Mouse (Mus musculus): ENCODE results near the gene D5Ertd577e. TPM values are rescaled to one million over a fixed set of nuclear protein-coding genes. Genes with fewer than 3 reads are reported as not detected.
"Not testable (repeated sequence)": the region's sequence is repeated elsewhere in the genome, so short reads cannot be mapped to it uniquely, and the experiment has no call there.

The D5Ertd577e gene
- not detected in 2 replicates for polyA plus RNA-seq (2015; fragmentation: Nextera tagmentation; extraction: Ambion mirVana)

DNA sequence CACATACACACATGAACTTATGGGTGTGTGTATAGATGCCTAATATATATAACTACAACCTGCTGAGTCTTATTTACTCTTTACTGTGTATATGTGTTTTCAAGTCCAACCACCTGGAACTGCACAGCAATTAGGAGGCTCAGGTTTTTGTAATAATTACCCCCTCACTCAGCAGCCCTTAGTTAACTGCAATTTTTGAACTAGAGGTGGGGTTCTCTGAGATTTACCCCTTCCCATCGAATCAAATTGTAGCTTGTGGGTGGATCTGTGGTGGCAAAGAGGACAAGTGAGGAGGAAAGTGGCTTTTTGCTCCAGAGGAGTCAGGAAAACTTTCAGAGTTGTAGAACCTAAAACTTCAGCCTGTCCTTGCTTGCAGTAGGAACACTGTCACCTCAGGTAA is at the start of gene D5Ertd577e:
Gene D5Ertd577e, plus strand, starts transcription at position 301 of the 400 bp plus-strand sequence.
- ATAC-seq (ENCODE audit: borderline replicate concordance, extremely low read depth, low FRiP score, low TSS enrichment); H3K4me3 ChIP-seq; H3K27ac ChIP-seq; H3K9me3 ChIP-seq; H3K4me1 ChIP-seq; H3K4me2 ChIP-seq; H3K9ac ChIP-seq; H3K36me3 ChIP-seq; H3K27me3 ChIP-seq: not testable (repeated sequence)
- 7% methylated on average over 1 of the region's 1 CpGs for WGBS

DNA sequence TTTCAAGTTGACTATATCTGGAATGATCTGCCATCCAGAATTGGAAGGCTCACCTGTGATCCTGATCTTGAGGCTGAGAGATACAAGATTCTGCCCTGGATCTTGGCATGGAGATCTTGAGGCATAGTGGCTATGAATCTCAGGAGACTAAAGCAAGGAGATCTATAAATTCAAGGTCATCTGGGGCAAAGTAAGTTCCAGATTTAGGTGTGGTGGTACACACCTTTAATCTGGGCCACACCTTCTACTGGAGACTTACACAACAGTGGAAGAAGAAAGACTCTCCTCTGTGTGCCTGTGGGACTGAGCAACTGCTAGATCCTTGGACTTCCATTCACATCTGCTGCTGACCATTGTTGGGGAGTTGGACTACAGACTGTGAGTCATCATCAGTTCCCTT is 53.9 kb downstream of the D5Ertd577e start, which contains the start of gene Gm3286:
Gene Gm3286, plus strand, starts transcription at position 301 of the 400 bp plus-strand sequence.
- ATAC-seq (ENCODE audit: borderline replicate concordance, extremely low read depth, low FRiP score, low TSS enrichment); H3K4me1 ChIP-seq; H3K9ac ChIP-seq; H3K9me3 ChIP-seq; H3K36me3 ChIP-seq; H3K27ac ChIP-seq; H3K4me2 ChIP-seq; H3K27me3 ChIP-seq; H3K4me3 ChIP-seq: not testable (repeated sequence)

Other genes with a start within 250 kb of the D5Ertd577e start
- gene Gm10424, start 184.0 kb upstream of the D5Ertd577e start, polyA plus RNA-seq (2015; fragmentation: Nextera tagmentation; extraction: Ambion mirVana) = not detected in 2 replicates
- not detected in 2 replicates for gene Gm3259, start 150.9 kb upstream of the D5Ertd577e start, polyA plus RNA-seq (2015; fragmentation: Nextera tagmentation; extraction: Ambion mirVana)
- not detected in 2 replicates for gene Gm3286, start 54.0 kb downstream of the D5Ertd577e start, polyA plus RNA-seq (2015; fragmentation: Nextera tagmentation; extraction: Ambion mirVana)
- gene Gm7971, start 138.1 kb downstream of the D5Ertd577e start, polyA plus RNA-seq (2015; fragmentation: Nextera tagmentation; extraction: Ambion mirVana) = not detected in 2 replicates